Mouse (Mus musculus) cerebellum, adult 2 months (tissue): ENCODE data around the gene Tmem178b.

Experiments
- CTCF ChIP-seq: fragments of 200-500 bp; IDR thresholded peaks from 2 replicates; pipeline ENCODE4 v1.5.1; 2011; ENCODE audit warnings: low read depth, mild to moderate bottlenecking, control low read depth, low read length, moderate library complexity, borderline replicate concordance; ENCODE audit not compliant: insufficient read depth
- POLR2A ChIP-seq: fragments of 200-500 bp; IDR thresholded peaks from 2 replicates; pipeline ENCODE4 v1.6.1; 2011; ENCODE audit warnings: low read length, control low read depth, borderline replicate concordance; ENCODE audit not compliant: insufficient read depth

DNA sequence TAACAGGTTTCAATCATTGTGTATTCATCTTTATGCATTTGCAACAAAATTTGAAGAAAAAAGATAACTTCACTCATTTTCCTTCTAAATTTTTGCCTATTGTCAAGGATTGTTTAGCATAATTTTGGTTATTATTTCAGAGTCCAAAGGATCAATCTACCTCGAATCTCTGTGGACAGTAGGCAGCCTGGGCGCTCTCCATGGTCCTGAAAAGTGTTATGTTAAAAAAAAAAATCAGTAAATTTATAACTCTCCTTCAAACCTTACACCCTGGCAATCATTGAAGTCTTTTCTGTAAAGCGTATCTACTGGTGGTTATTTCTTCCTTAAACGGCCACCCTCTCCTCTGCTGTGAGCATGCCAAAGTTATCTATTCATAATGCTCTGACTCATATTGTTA is 26.2 kb downstream of the Tmem178b start:
- no peak for TF ChIP-seq POLR2A
- TF ChIP-seq CTCF = no peak
